Mouse (Mus musculus): ENCODE measurements around the gene Tmem263. TPM values are rescaled to one million over a fixed set of nuclear protein-coding genes. Genes with fewer than 3 reads are reported as not detected.

Gene Tmem263
- 1 to 10 TPM; 5.9 to 6.9 TPM for total RNA-seq (2023)

GRCm38 (mm10) chr10:85102247-85103084, at the start of gene Tmem263, which contains the start of gene Fhl4:
Gene Tmem263 (plus strand): TSS chr10:85102627.
Gene Fhl4 (minus strand): TSS chr10:85102495.

GRCm38 (mm10) chr10:85127395-85128287, 25.2 kb downstream of the Tmem263 start, which contains the start of gene Mterf2:
Gene Mterf2 (minus strand): TSS chr10:85128027.

Other genes with a start within 250 kb of the Tmem263 start
- 10 to 100 TPM; 16.8 TPM for gene Ric8b, start 185.0 kb upstream of the Tmem263 start, total RNA-seq (2023)
- gene Fhl4, start 132 bp upstream of the Tmem263 start, total RNA-seq (2023): under 1 TPM; 0.22 to 0.37 TPM
- 1 to 10 TPM in 1 of 2 experiments, under 1 TPM in 1; 0.84 to 1.8 TPM for gene Mterf2, start 25.4 kb downstream of the Tmem263 start, total RNA-seq (2023)
- 10 to 100 TPM; 18.3 to 20.8 TPM for gene Cry1, start 82.4 kb downstream of the Tmem263 start, total RNA-seq (2023)